Mouse (Mus musculus) olfactory bulb, adult 2 months (tissue): ENCODE results near the gene Ttll11. TPM values are rescaled to one million over a fixed set of nuclear protein-coding genes. Genes with fewer than 3 reads are reported as not detected.

Experiments used
- H3K27ac ChIP-seq: fragments of 200-500 bp; 2 replicates; pipeline ENCODE4 v1.5.1; 2012; ENCODE audit warnings: low read depth, low read length; ENCODE audit not compliant: insufficient read depth
- H3K4me1 ChIP-seq: fragments of 200-500 bp; 2 replicates; pipeline ENCODE4 v1.6.1; 2012; ENCODE audit warnings: low read length; ENCODE audit not compliant: control insufficient read depth, insufficient read depth
- H3K4me3 ChIP-seq: fragments of 200-500 bp; 2 replicates; pipeline ENCODE4 v1.5.1; 2012; ENCODE audit warnings: mild to moderate bottlenecking, low read depth, low read length, moderate library complexity; ENCODE audit not compliant: insufficient read depth
- CTCF ChIP-seq: fragments of 200-500 bp; IDR thresholded peaks from 2 replicates; pipeline ENCODE4 v1.5.1; 2012; ENCODE audit warnings: low read depth, mild to moderate bottlenecking, low read length, moderate library complexity; ENCODE audit not compliant: insufficient read depth
- POLR2A ChIP-seq: fragments of 200-500 bp; IDR thresholded peaks from 2 replicates; pipeline ENCODE4 v1.6.1; 2012; ENCODE audit warnings: mild to moderate bottlenecking, low read depth, low read length, moderate library complexity; ENCODE audit not compliant: insufficient read depth
- WGBS: fragments of 180-500 bp; shearing (Covaris S2); methylation state at CpG from one replicate; pipeline ENCODE4 v1.1.7; 2018; 5-methylcytosine and 5-hydroxymethylcytosine counted together
- polyA plus RNA-seq: library from polyadenylated mRNA; stranded (reverse); fragments of >200 nt; gene quantifications from 2 replicates; pipeline ENCODE4 v1.2.4, GENCODE M21; 2012; ENCODE audit warnings: low replicate concordance; ENCODE audit not compliant: missing spikeins, insufficient read depth, insufficient read length

Ttll11 gene
- polyA plus RNA-seq, 1 experiment: not detected

GRCm38 (mm10) chr2:35750533-35751141 is 229.1 kb downstream of the Ttll11 start:
- TF ChIP-seq POLR2A (no peak), CTCF (no peak)
- Histone ChIP-seq H3K4me3 (no peak overlapping the region), H3K27ac (no peak overlapping the region), H3K4me1 (no peaks in the 10 kb centered on the region)
- WGBS: 89% methylated on average over 7 of the region's 7 CpGs

GRCm38 (mm10) chr2:35747371-35748035 is 232.2 kb downstream of the Ttll11 start:
- TF ChIP-seq POLR2A (no peak), CTCF (no peak)
- no peak overlapping the region for H3K4me3 ChIP-seq
- no peak overlapping the region for H3K27ac ChIP-seq
- 90% methylated on average over 12 of the region's 12 CpGs for WGBS
- H3K4me1 ChIP-seq: no peaks in the 10 kb centered on the region

- TF ChIP-seq CTCF: no peak
- TF ChIP-seq POLR2A: no peak
- H3K4me1 ChIP-seq: peaks cover 3% of the 10 kb centered on the region; the same call in 1 of the 2 replicates
- no peak overlapping the region for H3K27ac ChIP-seq
- WGBS: 66% methylated on average over 5 of the region's 7 CpGs
- H3K4me3 ChIP-seq: no peak overlapping the region
Measured at GRCm38 (mm10) chr2:35746638-35747037, 233.1 kb downstream of the Ttll11 start.

- WGBS: 90% methylated on average over 10 of the region's 10 CpGs
- Histone ChIP-seq H3K27ac (no peak overlapping the region), H3K4me1 (peaks cover 7% of the 10 kb centered on the region; the same call in 1 of the 2 replicates), H3K4me3 (no peak overlapping the region)
- TF ChIP-seq CTCF: no peak
- no peak for TF ChIP-seq POLR2A
Measured at GRCm38 (mm10) chr2:35745876-35746275, 233.8 kb downstream of the Ttll11 start.

- Histone ChIP-seq H3K4me3 (no peak overlapping the region), H3K27ac (no peak overlapping the region), H3K4me1 (peaks cover 7% of the 10 kb centered on the region; the same call in 1 of the 2 replicates)
- 84% methylated on average over 13 of the region's 13 CpGs for WGBS
- TF ChIP-seq CTCF (no peak), POLR2A (no peak)
Measured at GRCm38 (mm10) chr2:35739669-35740254, 240.0 kb downstream of the Ttll11 start.

- WGBS: 95% methylated on average over 7 of the region's 7 CpGs
- H3K4me3 ChIP-seq: no peak overlapping the region
Measured at GRCm38 (mm10) chr2:35737467-35738027, 242.2 kb downstream of the Ttll11 start.

GRCm38 (mm10) chr2:35736061-35736460 is 243.7 kb downstream of the Ttll11 start:
- Histone ChIP-seq H3K4me3 (no peak overlapping the region), H3K4me1 (0 out of 2 replicates have a peak, but pooled peaks cover 6% of the 10 kb centered on the region), H3K27ac (no peak overlapping the region)
- TF ChIP-seq POLR2A (no peak), CTCF (no peak)
- 93% methylated on average over 2 of the region's 2 CpGs for WGBS

More at GRCm38 (mm10) chr2:35737467-35738027, 242.2 kb downstream of the Ttll11 start:
- Histone ChIP-seq H3K27ac (no peak overlapping the region), H3K4me1 (peaks cover 7% of the 10 kb centered on the region; the same call in 1 of the 2 replicates)
- no peak for TF ChIP-seq CTCF
- no peak for TF ChIP-seq POLR2A

GRCm38 (mm10) chr2:35735001-35735400 is 244.7 kb downstream of the Ttll11 start:
- no peak for TF ChIP-seq POLR2A
- TF ChIP-seq CTCF: no peak
- no peak overlapping the region for H3K27ac ChIP-seq
- 96% methylated on average over 2 of the region's 2 CpGs for WGBS
- H3K4me3 ChIP-seq: no peak overlapping the region
- 0 out of 2 replicates have a peak, but pooled peaks cover 6% of the 10 kb centered on the region for H3K4me1 ChIP-seq
